Mouse (Mus musculus): ENCODE data around the gene Tie1. TPM values are rescaled to one million over a fixed set of nuclear protein-coding genes. Genes with fewer than 3 reads are reported as not detected.
"Not testable (repeated sequence)": the region's sequence is repeated elsewhere in the genome, so short reads cannot be mapped to it uniquely, and the experiment has no call there.

Gene Tie1
- polyA plus RNA-seq, 1 experiment = 12.8 TPM

- WGBS = 15% methylated on average over 6 of the region's 6 CpGs
- DNase-seq = no peak
- no peaks in the 10 kb centered on the region for H3K4me1 ChIP-seq (ENCODE audit: control insufficient read depth, insufficient read depth, low read length)
- H3K27me3 ChIP-seq (ENCODE audit: control insufficient read depth, insufficient read depth, low read length) = no peaks in the 10 kb centered on the region
- H3K27ac ChIP-seq (ENCODE audit: insufficient read depth, low read length) = no peak overlapping the region
- H3K4me3 ChIP-seq (replicated peaks; ENCODE audit: insufficient read depth, low read depth, low read length) = no peak overlapping the region
- TF ChIP-seq CTCF (IDR thresholded peaks at IDR 0.05; ENCODE audit: borderline replicate concordance, insufficient read depth, low read depth, low read length) (no peak), POLR2A (IDR thresholded peaks at IDR 0.05; ENCODE audit: borderline replicate concordance, insufficient read depth, low read length) (no peak)
Measured at GRCm38 (mm10) chr4:118509050-118509449, 19.2 kb upstream of the Tie1 start.

GRCm38 (mm10) chr4:118507171-118507570 is 17.3 kb upstream of the Tie1 start:
- not testable (repeated sequence) for H3K4me1 ChIP-seq (ENCODE audit: control insufficient read depth, insufficient read depth, low read length); H3K27ac ChIP-seq (ENCODE audit: insufficient read depth, low read length); DNase-seq; H3K27me3 ChIP-seq (ENCODE audit: control insufficient read depth, insufficient read depth, low read length); H3K4me3 ChIP-seq (replicated peaks; ENCODE audit: insufficient read depth, low read depth, low read length)
- WGBS = 89% methylated on average over 1 of the region's 1 CpGs

GRCm38 (mm10) chr4:118505551-118505950 is 15.7 kb upstream of the Tie1 start:
- no peaks in the 10 kb centered on the region for H3K27me3 ChIP-seq (ENCODE audit: control insufficient read depth, insufficient read depth, low read length)
- WGBS = 79% methylated on average over 3 of the region's 3 CpGs
- DNase-seq = no peak
- TF ChIP-seq POLR2A (IDR thresholded peaks at IDR 0.05; ENCODE audit: borderline replicate concordance, insufficient read depth, low read length) (no peak), CTCF (IDR thresholded peaks at IDR 0.05; ENCODE audit: borderline replicate concordance, insufficient read depth, low read depth, low read length) (no peak)
- no peak overlapping the region for H3K4me3 ChIP-seq (replicated peaks; ENCODE audit: insufficient read depth, low read depth, low read length)
- H3K4me1 ChIP-seq (ENCODE audit: control insufficient read depth, insufficient read depth, low read length) = no peaks in the 10 kb centered on the region
- H3K27ac ChIP-seq (ENCODE audit: insufficient read depth, low read length) = no peak overlapping the region

GRCm38 (mm10) chr4:118500792-118501191 is 10.9 kb upstream of the Tie1 start:
- no peaks in the 10 kb centered on the region for H3K4me1 ChIP-seq (ENCODE audit: control insufficient read depth, insufficient read depth, low read length)
- no peak for TF ChIP-seq CTCF (IDR thresholded peaks at IDR 0.05; ENCODE audit: borderline replicate concordance, insufficient read depth, low read depth, low read length)
- TF ChIP-seq POLR2A (IDR thresholded peaks at IDR 0.05; ENCODE audit: borderline replicate concordance, insufficient read depth, low read length) = no peak
- no peak overlapping the region for H3K27ac ChIP-seq (ENCODE audit: insufficient read depth, low read length)
- WGBS = 59% methylated on average over 9 of the region's 9 CpGs
- H3K27me3 ChIP-seq (ENCODE audit: control insufficient read depth, insufficient read depth, low read length) = no peaks in the 10 kb centered on the region
- H3K4me3 ChIP-seq (replicated peaks; ENCODE audit: insufficient read depth, low read depth, low read length) = no peak overlapping the region
- DNase-seq = no peak

- DNase-seq = no peak
- WGBS = 55% methylated on average over 6 of the region's 6 CpGs
- H3K27me3 ChIP-seq (ENCODE audit: control insufficient read depth, insufficient read depth, low read length) = no peaks in the 10 kb centered on the region
- no peak overlapping the region for H3K4me3 ChIP-seq (replicated peaks; ENCODE audit: insufficient read depth, low read depth, low read length)
- H3K27ac ChIP-seq (ENCODE audit: insufficient read depth, low read length) = no peak overlapping the region
- TF ChIP-seq POLR2A (IDR thresholded peaks at IDR 0.05; ENCODE audit: borderline replicate concordance, insufficient read depth, low read length) = no peak
- TF ChIP-seq CTCF (IDR thresholded peaks at IDR 0.05; ENCODE audit: borderline replicate concordance, insufficient read depth, low read depth, low read length) = no peak
- no peaks in the 10 kb centered on the region for H3K4me1 ChIP-seq (ENCODE audit: control insufficient read depth, insufficient read depth, low read length)
Measured at GRCm38 (mm10) chr4:118500171-118500724, 10.4 kb upstream of the Tie1 start.

- H3K4me1 ChIP-seq (ENCODE audit: control insufficient read depth, insufficient read depth, low read length) = no peaks in the 10 kb centered on the region
- no peaks in the 10 kb centered on the region for H3K27me3 ChIP-seq (ENCODE audit: control insufficient read depth, insufficient read depth, low read length)
- no peak overlapping the region for H3K4me3 ChIP-seq (replicated peaks; ENCODE audit: insufficient read depth, low read depth, low read length)
- H3K27ac ChIP-seq (ENCODE audit: insufficient read depth, low read length) = no peak overlapping the region
- 92% methylated on average over 10 of the region's 10 CpGs for WGBS
- no peak for DNase-seq
- TF ChIP-seq CTCF (IDR thresholded peaks at IDR 0.05; ENCODE audit: borderline replicate concordance, insufficient read depth, low read depth, low read length) (no peak), POLR2A (IDR thresholded peaks at IDR 0.05; ENCODE audit: borderline replicate concordance, insufficient read depth, low read length) (no peak)
Measured at GRCm38 (mm10) chr4:118490461-118490860, 600 bp upstream of the Tie1 start.

- WGBS = 45% methylated on average over 15 of the region's 15 CpGs
- H3K4me1 ChIP-seq (ENCODE audit: control insufficient read depth, insufficient read depth, low read length) = no peaks in the 10 kb centered on the region
- no peaks in the 10 kb centered on the region for H3K27me3 ChIP-seq (ENCODE audit: control insufficient read depth, insufficient read depth, low read length)
- H3K27ac ChIP-seq (ENCODE audit: insufficient read depth, low read length) = no peak overlapping the region
- DNase-seq = no peak
- H3K4me3 ChIP-seq (replicated peaks; ENCODE audit: insufficient read depth, low read depth, low read length) = no peak overlapping the region
- no peak for TF ChIP-seq POLR2A (IDR thresholded peaks at IDR 0.05; ENCODE audit: borderline replicate concordance, insufficient read depth, low read length)
- TF ChIP-seq CTCF (IDR thresholded peaks at IDR 0.05; ENCODE audit: borderline replicate concordance, insufficient read depth, low read depth, low read length) = no peak
Measured at GRCm38 (mm10) chr4:118476773-118477530, 12.9 kb downstream of the Tie1 start.

GRCm38 (mm10) chr4:118472687-118473086 is 17.2 kb downstream of the Tie1 start:
- Histone ChIP-seq H3K27ac (ENCODE audit: insufficient read depth, low read length) (no peak overlapping the region), H3K27me3 (ENCODE audit: control insufficient read depth, insufficient read depth, low read length) (no peaks in the 10 kb centered on the region), H3K4me1 (ENCODE audit: control insufficient read depth, insufficient read depth, low read length) (no peaks in the 10 kb centered on the region), H3K4me3 (replicated peaks; ENCODE audit: insufficient read depth, low read depth, low read length) (no peak overlapping the region)
- 88% methylated on average over 11 of the region's 11 CpGs for WGBS
- DNase-seq = no peak
- TF ChIP-seq CTCF (IDR thresholded peaks at IDR 0.05; ENCODE audit: borderline replicate concordance, insufficient read depth, low read depth, low read length) (no peak), POLR2A (IDR thresholded peaks at IDR 0.05; ENCODE audit: borderline replicate concordance, insufficient read depth, low read length) (no peak)

Data from cerebellum, adult 2 months (tissue).